Mouse (Mus musculus): ENCODE data around the gene Glod4. TPM values are rescaled to one million over a fixed set of nuclear protein-coding genes. Genes with fewer than 3 reads are reported as not detected.
A peak's percentile ranks its signal among the peaks of the same experiment; 100 is the strongest.

The Glod4 gene
- polyA plus RNA-seq, 1 experiment from 2014 or later = 126 TPM

- Histone ChIP-seq H3K27me3 (no peaks in the 10 kb centered on the region), H3K4me1 (no peaks in the 10 kb centered on the region), H3K4me2 (no peak overlapping the region), H3K4me3 (no peak overlapping the region), H3K9me3 (no peaks in the 10 kb centered on the region), H3K9ac (no peak overlapping the region), H3K36me3 (peaks cover 39% of the 10 kb centered on the region), H3K27ac (no peak overlapping the region)
- ATAC-seq (ENCODE audit: insufficient number of reproducible peaks, insufficient read depth, low FRiP score, low TSS enrichment, low read depth) = no peak
- 71% methylated on average over 3 of the region's 3 CpGs for WGBS
Measured at GRCm38 (mm10) chr11:76137996-76138395, 105.5 kb downstream of the Glod4 start.

GRCm38 (mm10) chr11:76135641-76136437, 107.7 kb downstream of the Glod4 start:
- Histone ChIP-seq H3K4me3 (no peak overlapping the region), H3K27ac (no peak overlapping the region), H3K4me2 (no peak overlapping the region), H3K9me3 (no peaks in the 10 kb centered on the region), H3K27me3 (no peaks in the 10 kb centered on the region), H3K36me3 (peaks cover 46% of the 10 kb centered on the region), H3K9ac (no peak overlapping the region), H3K4me1 (no peaks in the 10 kb centered on the region)
- WGBS = 81% methylated on average over 7 of the region's 7 CpGs
- ATAC-seq (ENCODE audit: insufficient number of reproducible peaks, insufficient read depth, low FRiP score, low TSS enrichment, low read depth) = no peak

- H3K4me1 ChIP-seq = peaks cover 2% of the 10 kb centered on the region
- no peak overlapping the region for H3K27ac ChIP-seq
- no peak overlapping the region for H3K4me3 ChIP-seq
- H3K27me3 ChIP-seq = no peaks in the 10 kb centered on the region
- no peak overlapping the region for H3K9ac ChIP-seq
- H3K4me2 ChIP-seq = no peak overlapping the region
- no peaks in the 10 kb centered on the region for H3K9me3 ChIP-seq
- peaks cover 32% of the 10 kb centered on the region for H3K36me3 ChIP-seq
- 78% methylated on average over 5 of the region's 5 CpGs for WGBS
- no peak for ATAC-seq (ENCODE audit: insufficient number of reproducible peaks, insufficient read depth, low FRiP score, low TSS enrichment, low read depth)
Measured at GRCm38 (mm10) chr11:76130859-76131258, 112.7 kb downstream of the Glod4 start.

DNA sequence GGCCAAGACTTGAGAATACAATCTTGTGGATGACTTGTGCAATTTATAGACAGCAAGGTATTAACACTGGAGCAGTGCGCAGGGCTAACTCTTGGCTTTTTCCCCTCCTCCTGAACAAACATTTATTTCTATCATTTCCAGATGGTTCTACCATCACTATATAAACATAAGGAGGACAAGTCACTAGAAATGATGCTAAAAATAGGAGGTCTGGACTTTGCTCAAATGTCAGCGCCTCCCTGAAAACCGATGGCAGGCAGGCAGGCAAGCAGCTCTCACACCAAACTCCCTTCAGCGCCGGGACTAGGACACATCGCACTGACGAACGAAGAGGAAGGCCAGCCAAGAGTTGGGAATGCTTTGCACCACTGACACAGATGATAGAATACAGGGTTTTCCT, 118.1 kb downstream of the Glod4 start:
- Histone ChIP-seq H3K4me3 (no peak overlapping the region), H3K9ac (no peak overlapping the region), H3K27me3 (no peaks in the 10 kb centered on the region), H3K4me2 (0 out of 2 replicates have a peak overlapping the region, but pooled peaks have one; percentile 0), H3K36me3 (no peaks in the 10 kb centered on the region), H3K27ac (peak overlapping the region; percentile 78), H3K4me1 (peaks cover 53% of the 10 kb centered on the region), H3K9me3 (no peaks in the 10 kb centered on the region)
- ATAC-seq (ENCODE audit: insufficient number of reproducible peaks, insufficient read depth, low FRiP score, low TSS enrichment, low read depth) = no peak
- 21% methylated on average over 8 of the region's 8 CpGs for WGBS

GRCm38 (mm10) chr11:76123517-76123916, 120.0 kb downstream of the Glod4 start:
- Histone ChIP-seq H3K4me3 (no peak overlapping the region), H3K9ac (no peak overlapping the region), H3K4me1 (peaks cover 63% of the 10 kb centered on the region), H3K4me2 (no peak overlapping the region), H3K9me3 (no peaks in the 10 kb centered on the region), H3K27me3 (no peaks in the 10 kb centered on the region), H3K36me3 (no peaks in the 10 kb centered on the region), H3K27ac (peak overlapping the region; percentile 71)
- ATAC-seq (ENCODE audit: insufficient number of reproducible peaks, insufficient read depth, low FRiP score, low TSS enrichment, low read depth) = no peak
- WGBS = 83% methylated on average over 1 of the region's 1 CpGs

- H3K36me3 ChIP-seq = no peaks in the 10 kb centered on the region
- H3K27ac ChIP-seq = peak overlapping the region; percentile 71; the same call in 1 of the 2 replicates
- H3K4me2 ChIP-seq = no peak overlapping the region
- H3K9me3 ChIP-seq = no peaks in the 10 kb centered on the region
- no peaks in the 10 kb centered on the region for H3K27me3 ChIP-seq
- H3K4me1 ChIP-seq = peaks cover 63% of the 10 kb centered on the region
- no peak overlapping the region for H3K4me3 ChIP-seq
- H3K9ac ChIP-seq = no peak overlapping the region
- 58% methylated on average over 2 of the region's 2 CpGs for WGBS
- no peak for ATAC-seq (ENCODE audit: insufficient number of reproducible peaks, insufficient read depth, low FRiP score, low TSS enrichment, low read depth)
Measured at GRCm38 (mm10) chr11:76122571-76122970, 121.0 kb downstream of the Glod4 start.

GRCm38 (mm10) chr11:76121086-76121485, 122.4 kb downstream of the Glod4 start:
- no peak for ATAC-seq (ENCODE audit: insufficient number of reproducible peaks, insufficient read depth, low FRiP score, low TSS enrichment, low read depth)
- no peaks in the 10 kb centered on the region for H3K27me3 ChIP-seq
- no peak overlapping the region for H3K4me3 ChIP-seq
- H3K27ac ChIP-seq = peak overlapping the region; percentile 62
- H3K9me3 ChIP-seq = no peaks in the 10 kb centered on the region
- no peak overlapping the region for H3K9ac ChIP-seq
- peaks cover 63% of the 10 kb centered on the region for H3K4me1 ChIP-seq
- 77% methylated on average over 4 of the region's 4 CpGs for WGBS
- H3K4me2 ChIP-seq = no peak overlapping the region
- H3K36me3 ChIP-seq = peaks cover 10% of the 10 kb centered on the region

DNA sequence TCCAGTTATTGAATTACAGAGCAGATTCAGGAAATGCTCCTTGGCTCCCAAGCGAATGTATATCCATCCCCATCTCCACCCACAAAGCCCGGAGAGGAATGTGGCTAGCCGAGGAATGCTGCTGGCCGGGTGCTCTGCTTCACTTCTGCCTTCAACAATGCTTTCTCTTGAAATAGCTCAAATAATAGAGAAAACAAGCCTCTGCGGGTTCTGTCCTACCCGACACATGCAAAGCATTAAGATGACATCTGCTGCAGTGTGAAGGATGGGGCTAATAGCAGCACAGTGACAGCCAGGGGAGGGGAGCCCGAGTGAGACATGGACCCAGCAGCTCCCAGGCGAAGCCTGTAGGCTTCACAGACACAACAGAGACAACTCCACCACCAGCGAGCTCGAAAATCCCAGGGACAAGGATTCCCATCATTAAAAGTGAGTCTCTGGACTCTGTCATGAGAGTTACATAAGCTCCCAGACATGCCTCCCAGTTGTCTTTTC, 123.1 kb downstream of the Glod4 start:
- Histone ChIP-seq H3K4me1 (peaks cover 57% of the 10 kb centered on the region), H3K27ac (peak overlapping the region; percentile 78), H3K36me3 (peaks cover 10% of the 10 kb centered on the region), H3K9ac (no peak overlapping the region), H3K4me2 (peak overlapping the region; percentile 26; the same call in 1 of the 2 replicates), H3K9me3 (no peaks in the 10 kb centered on the region), H3K27me3 (no peaks in the 10 kb centered on the region), H3K4me3 (no peak overlapping the region)
- 16% methylated on average over 10 of the region's 10 CpGs for WGBS
- ATAC-seq (ENCODE audit: insufficient number of reproducible peaks, insufficient read depth, low FRiP score, low TSS enrichment, low read depth) = peak; percentile 78

DNA sequence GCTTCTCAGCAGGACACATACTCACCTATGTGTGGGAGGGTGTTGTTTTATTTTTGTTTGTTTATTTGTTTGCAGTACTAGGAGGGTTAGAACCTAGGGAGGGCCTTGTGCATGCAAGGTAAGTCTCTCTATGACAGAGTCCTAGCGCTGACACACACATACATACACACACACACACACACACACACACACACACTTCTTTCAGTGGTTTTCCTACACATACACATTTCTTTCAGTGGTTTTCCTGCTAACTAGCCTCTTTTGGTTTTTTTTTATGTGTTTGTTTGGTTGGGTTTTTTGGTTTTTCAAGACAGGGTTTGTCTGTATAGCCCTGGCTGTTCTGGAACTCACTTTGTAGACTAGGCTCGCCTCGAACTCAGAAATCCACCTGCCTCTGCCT, 133.1 kb downstream of the Glod4 start:
- no peaks in the 10 kb centered on the region for H3K27me3 ChIP-seq
- ATAC-seq (ENCODE audit: insufficient number of reproducible peaks, insufficient read depth, low FRiP score, low TSS enrichment, low read depth) = no peak
- H3K4me2 ChIP-seq = no peak overlapping the region
- no peaks in the 10 kb centered on the region for H3K9me3 ChIP-seq
- H3K9ac ChIP-seq = no peak overlapping the region
- no peak overlapping the region for H3K4me3 ChIP-seq
- H3K36me3 ChIP-seq = peaks cover 26% of the 10 kb centered on the region
- 94% methylated on average over 3 of the region's 3 CpGs for WGBS
- no peak overlapping the region for H3K27ac ChIP-seq
- H3K4me1 ChIP-seq = peaks cover 39% of the 10 kb centered on the region

DNA sequence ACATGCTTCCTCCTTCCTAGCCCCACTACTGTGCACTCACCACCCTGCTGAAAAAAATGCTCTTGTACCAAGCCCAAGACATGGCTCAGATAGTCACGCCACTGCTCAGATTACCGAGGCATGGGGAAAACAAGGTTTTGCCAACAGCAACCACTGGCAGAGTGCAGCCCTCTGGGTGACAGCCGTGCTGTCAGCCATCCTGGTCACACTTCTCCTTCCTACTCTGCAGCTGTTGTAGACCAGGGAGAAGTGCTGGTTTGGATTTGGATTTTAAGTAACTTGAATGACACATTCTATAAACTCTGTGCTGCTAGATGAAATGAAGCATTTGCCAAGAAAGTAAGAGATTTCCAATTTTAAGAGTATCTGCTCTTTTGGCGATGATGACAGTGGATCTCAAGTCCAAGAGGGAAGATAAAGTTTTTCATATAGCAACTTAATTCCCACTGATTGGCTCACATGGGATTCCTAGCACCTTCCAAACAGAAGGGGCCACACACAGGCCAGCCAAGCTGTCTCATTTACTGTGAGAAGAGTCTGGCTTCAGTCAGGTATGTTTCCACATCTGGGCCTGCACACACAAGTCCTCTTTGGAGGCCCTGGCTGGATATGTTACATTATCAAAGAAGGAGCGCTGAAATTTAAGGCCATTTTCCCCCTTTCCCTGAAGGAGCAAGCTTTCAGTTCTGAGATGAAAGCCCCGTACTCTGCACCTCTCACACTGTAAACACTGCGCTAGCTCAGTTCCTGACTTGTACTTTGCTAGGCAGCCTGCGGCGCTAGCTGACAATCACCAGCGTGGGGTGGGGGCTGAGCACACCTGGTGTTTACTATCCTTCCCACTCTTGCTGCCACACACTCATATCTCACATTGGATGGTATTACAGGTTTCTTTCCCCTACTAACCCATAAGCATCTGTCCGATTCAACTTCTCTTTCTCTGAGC, 136.7 kb downstream of the Glod4 start:
- H3K4me3 ChIP-seq = no peak overlapping the region
- 52% methylated on average over 11 of the region's 11 CpGs for WGBS
- H3K9me3 ChIP-seq = no peaks in the 10 kb centered on the region
- no peaks in the 10 kb centered on the region for H3K27me3 ChIP-seq
- H3K4me1 ChIP-seq = peaks cover 42% of the 10 kb centered on the region
- H3K36me3 ChIP-seq = peaks cover 12% of the 10 kb centered on the region; the same call in 1 of the 2 replicates
- no peak overlapping the region for H3K9ac ChIP-seq
- peak overlapping the region; percentile 76 for H3K27ac ChIP-seq
- H3K4me2 ChIP-seq = no peak overlapping the region
- ATAC-seq (ENCODE audit: insufficient number of reproducible peaks, insufficient read depth, low FRiP score, low TSS enrichment, low read depth) = peak; percentile 81

DNA sequence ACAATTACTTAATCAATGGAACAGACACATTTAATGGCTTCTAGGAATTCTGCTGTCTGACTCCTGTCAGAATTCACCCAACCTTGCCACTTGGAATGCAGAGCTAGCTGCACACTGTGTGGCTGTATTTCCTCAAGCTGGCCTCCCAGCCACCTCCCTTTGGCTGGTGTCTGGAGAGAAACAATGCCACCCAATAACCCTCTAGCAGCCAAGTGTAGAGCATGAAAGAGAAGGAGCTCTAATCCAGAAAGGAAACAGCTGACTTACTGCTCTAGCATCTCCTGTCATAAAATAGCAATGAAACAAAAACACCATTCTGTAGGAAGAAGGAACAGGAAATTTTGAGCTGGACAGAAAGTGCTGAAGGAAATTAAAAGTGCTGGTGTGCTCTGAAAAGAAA, 142.4 kb downstream of the Glod4 start:
- Histone ChIP-seq H3K4me2 (no peak overlapping the region), H3K27ac (no peak overlapping the region), H3K36me3 (peaks cover 26% of the 10 kb centered on the region), H3K4me1 (peaks cover 32% of the 10 kb centered on the region), H3K27me3 (no peaks in the 10 kb centered on the region), H3K4me3 (no peak overlapping the region), H3K9ac (no peak overlapping the region), H3K9me3 (no peaks in the 10 kb centered on the region)
- ATAC-seq (ENCODE audit: insufficient number of reproducible peaks, insufficient read depth, low FRiP score, low TSS enrichment, low read depth) = no peak

All from embryonic facial prominence, embryonic 13.5 days (tissue).